Mouse (Mus musculus): ENCODE data around the gene Erc2.

The Erc2 gene

GRCm38 (mm10) chr14:28512805-28513590 lies 890.8 kb downstream of the Erc2 start:
- DNase-seq, result no peak

- no peak for DNase-seq
Measured at GRCm38 (mm10) chr14:28514171-28514570, 891.9 kb downstream of the Erc2 start.

- no peak for DNase-seq
Measured at GRCm38 (mm10) chr14:28515331-28515730, 893.1 kb downstream of the Erc2 start.

GRCm38 (mm10) chr14:28517631-28518560 lies 895.7 kb downstream of the Erc2 start:
- no peak for DNase-seq

GRCm38 (mm10) chr14:28521106-28521505 lies 898.9 kb downstream of the Erc2 start:
- no peak for DNase-seq

- DNase-seq, result no peak
Measured at GRCm38 (mm10) chr14:28522611-28523010, 900.4 kb downstream of the Erc2 start.

- no peak for DNase-seq
Measured at GRCm38 (mm10) chr14:28525566-28525965, 903.3 kb downstream of the Erc2 start.
